Mouse (Mus musculus): Measurements from ENCODE around the gene Tnnc1.

Tnnc1 gene

DNA sequence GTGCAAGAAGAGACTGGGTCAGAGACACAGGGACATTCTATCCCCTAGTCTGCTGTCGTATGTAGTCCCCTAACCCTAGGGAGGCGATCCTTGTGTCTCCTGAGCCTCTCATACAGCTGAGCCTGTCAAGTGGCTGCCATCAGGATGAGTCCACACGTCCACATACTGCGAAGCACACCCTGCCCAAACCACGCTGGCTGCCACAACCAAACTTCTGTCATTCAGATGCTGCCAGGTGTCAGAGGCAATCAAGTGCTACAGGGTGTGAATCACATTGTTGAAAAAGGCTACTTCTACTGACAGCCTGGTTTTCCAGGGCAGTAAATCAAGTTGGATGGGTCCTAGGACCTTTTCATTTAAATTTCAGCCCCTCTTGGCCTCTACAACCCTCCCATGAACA lies 30.4 kb upstream of the Tnnc1 start:
- ChIA-PET POLR2A (interaction anchor here in 1 of 4 experiments (0.6 kb wide), 1 partner anchor 158 kb away, joined by 3 read pairs; no protein-coding TSS in a partner anchor), CTCF (no interaction called here)

DNA sequence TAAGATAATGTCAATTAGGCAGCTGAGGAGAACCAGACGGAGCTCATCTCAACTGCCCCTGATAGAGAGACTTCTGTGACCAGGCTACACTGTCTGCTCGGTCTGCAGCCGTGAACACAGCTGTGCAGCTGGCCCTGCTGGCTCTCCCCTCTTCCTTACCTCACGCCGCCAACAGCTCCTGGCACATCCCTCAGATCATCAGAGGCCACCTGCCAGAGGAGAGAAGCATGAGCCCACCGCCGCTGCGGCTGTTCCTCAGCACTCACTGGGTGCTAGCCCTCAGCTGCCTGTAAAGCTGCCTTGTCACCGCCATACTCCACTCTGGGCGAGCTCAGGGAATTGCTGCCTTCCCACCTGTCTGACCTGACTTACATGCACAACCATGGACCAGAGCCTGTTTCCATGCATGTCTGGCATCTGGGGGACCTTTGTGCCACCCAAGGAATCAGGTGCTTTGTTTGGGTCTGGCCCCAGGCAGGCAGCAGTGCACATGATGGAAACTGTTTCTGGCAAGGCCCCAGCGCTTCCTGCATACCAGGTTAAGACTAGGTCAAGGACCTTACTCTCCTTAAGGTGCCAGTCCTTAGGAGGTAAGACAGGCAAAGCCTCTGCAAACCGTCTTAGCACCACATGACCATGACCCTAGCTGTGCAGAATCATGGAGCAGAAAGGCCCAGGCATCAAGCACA lies 28.3 kb upstream of the Tnnc1 start:
- ChIA-PET POLR2A (interaction anchor here in 2 of 4 experiments (0.6 to 2.0 kb wide), 10 partner anchors 9 to 43 kb away, joined by 3 to 7 read pairs (median 4); partner anchors contain the start of gene Stab1 (in 1 of the 2)), CTCF (interaction anchor here in 1 of 4 experiments (0.9 kb wide), 1 partner anchor 9 kb away, joined by 3 read pairs; no protein-coding TSS in a partner anchor)

DNA sequence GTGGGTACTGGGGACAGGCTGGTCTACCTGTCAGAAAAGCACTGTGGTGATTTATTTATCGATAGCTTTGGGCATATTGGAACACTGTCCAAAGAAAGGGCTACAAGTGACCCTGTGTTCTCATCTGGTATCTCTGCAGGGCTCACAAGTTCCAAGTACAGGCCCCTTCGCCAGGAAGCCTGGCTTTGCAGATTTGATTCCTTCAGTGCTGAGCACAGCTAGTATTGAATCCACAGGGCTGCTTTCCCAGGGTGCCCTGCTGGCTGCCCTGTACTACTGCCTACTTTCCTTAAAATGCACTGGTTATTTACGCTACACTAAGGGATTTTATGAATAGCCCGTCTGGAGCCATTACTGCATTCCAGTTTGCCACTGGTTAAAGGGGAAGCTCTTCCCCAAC lies 26.6 kb upstream of the Tnnc1 start:
- ChIA-PET POLR2A (interaction anchor here (1.0 to 2.5 kb wide), 8 partner anchors 9 to 144 kb away, joined by 3 to 8 read pairs (median 4); no protein-coding TSS in a partner anchor), CTCF (interaction anchor here in 1 of 4 experiments (1.2 kb wide), 1 partner anchor 291 kb away, joined by 3 read pairs; no protein-coding TSS in a partner anchor)

DNA sequence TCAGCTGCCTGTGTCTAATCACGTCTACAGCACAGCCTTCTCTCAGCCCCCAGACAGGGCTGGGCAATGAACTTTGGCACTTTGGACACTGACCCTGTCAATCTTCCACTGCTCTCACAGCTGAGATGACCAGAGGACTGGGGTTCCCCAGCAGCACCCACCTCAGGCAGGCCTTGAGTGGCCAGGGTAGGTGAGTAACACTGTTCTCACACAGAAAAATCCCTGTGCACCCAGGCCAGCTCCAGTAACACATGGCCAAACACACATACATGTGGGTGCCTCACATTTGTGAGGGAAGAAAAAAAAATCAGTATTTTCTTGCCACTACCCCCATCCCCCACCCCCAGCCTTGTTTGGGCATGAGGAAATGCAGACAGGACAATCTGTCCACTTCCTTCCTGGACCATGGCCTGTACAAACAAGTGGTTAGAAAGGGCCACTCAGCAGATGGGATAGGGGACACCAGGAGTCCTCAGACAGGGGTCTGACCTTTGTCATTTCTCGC lies 25.3 kb upstream of the Tnnc1 start:
- CTCF ChIA-PET, result no interaction called here

DNA sequence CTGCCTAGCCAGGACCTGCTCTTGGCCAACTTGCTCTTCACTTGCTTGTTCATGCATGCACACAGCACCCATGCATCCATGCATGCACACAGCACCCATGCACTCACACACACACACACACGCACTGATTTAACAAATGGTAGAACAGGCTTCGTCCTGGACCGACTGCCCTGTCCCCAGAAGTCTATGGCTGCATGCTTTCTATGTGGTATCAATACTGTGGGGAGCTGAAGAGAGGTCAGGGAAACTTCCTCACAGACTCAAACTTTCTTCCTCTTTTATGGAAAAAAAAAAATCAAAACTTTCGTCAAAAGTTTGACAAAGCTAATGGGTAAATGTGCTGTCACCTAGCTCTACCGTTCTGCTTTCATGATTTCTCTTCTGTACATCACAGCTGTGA lies 24.6 kb upstream of the Tnnc1 start:
- ChIA-PET POLR2A (interaction anchor here in 1 of 4 experiments (1.1 to 2.6 kb wide), 3 partner anchors 10 to 15 kb away, joined by 3 to 14 read pairs (median 8); partner anchors contain the start of gene Stab1), CTCF (interaction anchor here in 2 of 4 experiments (0.7 to 1.0 kb wide), 2 partner anchors 15 to 355 kb away, joined by 4 to 5 read pairs; no protein-coding TSS in a partner anchor)

More for the DNA sequence above, 25.3 kb upstream of the Tnnc1 start:
- POLR2A ChIA-PET, result interaction anchor here in 3 of 4 experiments (1.0 to 2.6 kb wide), 8 partner anchors 9 to 22 kb away, joined by 3 to 14 read pairs (median 4); partner anchors contain the start of gene Stab1 (in 1 of the 3)

DNA sequence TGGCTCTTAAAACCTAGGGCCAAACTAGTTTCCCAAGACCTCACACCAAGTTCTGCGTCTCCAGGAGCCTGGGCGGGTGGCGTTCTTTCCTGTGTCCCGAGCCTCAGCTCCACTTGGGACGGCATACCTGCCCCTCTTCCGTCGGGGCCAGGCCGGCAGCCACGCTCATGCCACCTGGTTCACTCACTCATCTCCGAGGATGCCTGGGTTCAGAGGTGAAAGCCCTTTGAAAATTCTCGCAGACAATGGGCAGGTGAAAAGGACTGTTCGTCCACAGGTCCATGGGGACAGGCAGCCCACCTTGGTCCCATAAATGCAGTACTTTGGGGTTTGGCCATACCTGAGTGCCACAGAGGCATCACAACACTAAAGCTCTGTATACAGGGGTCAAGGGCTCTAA lies 23.9 kb upstream of the Tnnc1 start:
- POLR2A ChIA-PET, result interaction anchor here in 2 of 4 experiments (0.7 to 2.6 kb wide), 8 partner anchors 9 to 46 kb away, joined by 3 to 14 read pairs (median 4); partner anchors contain the start of gene Stab1 (in 1 of the 2)
- CTCF ChIA-PET, result interaction anchor here in 1 of 4 experiments (1.0 kb wide), 1 partner anchor 14 kb away, joined by 4 read pairs; no protein-coding TSS in a partner anchor

DNA sequence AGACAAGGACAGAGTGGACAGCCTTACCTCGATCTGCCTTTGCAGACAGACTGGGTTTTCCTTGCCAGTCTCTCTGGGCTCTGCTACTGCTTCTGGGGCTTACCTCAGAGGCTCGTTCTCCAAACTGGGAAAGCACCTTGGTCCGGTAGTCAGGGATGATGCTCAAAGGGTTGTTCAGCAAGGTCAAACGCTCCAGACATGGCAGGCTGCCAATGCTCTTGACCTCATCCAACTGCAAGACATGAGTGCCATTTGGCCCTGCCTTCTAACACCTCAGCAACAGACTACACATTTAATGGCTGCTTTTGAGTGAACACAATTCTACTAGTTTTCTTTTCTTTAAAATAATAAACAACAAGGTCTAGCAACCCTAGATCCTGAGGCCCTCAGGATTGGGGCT lies 21.5 kb upstream of the Tnnc1 start:
- ChIA-PET CTCF (no interaction called here), POLR2A (no interaction called here)

DNA sequence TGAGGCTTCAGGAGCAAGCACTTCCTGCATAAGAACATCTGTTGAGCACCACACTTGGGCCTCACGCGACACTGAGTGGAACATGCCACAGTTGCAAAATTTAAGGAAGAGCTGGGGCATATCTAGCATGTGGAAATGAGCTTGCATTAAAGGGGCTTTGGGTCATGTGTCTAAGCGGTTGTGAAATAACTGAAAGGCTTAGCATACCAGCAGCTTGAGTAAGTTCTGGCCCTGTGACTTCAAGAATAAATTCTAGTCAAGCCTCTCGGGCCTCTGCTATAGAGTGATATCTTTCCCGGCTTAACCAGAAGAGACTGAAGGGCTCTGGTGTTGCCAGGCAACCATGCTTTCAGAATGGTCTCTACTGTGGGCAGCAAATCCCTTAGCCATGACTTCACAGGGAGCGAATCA lies 19.3 kb upstream of the Tnnc1 start:
- POLR2A ChIA-PET, result interaction anchor here in 2 of 4 experiments (0.6 to 1.2 kb wide), 4 partner anchors 9 to 48 kb away, joined by 3 read pairs; no protein-coding TSS in a partner anchor
- CTCF ChIA-PET, result interaction anchor here in 1 of 4 experiments (1.1 kb wide), 1 partner anchor 83 kb away, joined by 3 read pairs; no protein-coding TSS in a partner anchor

DNA sequence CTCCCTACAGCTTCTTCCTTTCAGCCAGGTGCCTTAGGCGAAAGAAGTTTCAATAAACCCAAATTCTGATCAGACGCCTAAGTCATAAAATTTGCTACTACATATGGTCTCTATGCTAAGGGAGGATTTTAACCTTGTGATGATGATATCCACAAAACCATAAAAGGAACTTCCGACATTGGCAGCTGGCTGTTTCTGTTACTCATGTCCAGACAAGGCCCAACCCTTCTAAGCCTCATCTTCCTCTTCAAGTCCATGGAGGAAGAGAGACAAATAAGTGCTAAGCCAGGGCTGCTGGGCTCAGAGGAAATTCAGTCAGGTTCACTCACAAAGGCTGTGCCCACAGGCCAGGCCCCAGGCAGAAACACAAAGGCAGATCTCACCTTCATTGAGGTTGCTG lies 18.8 kb upstream of the Tnnc1 start:
- POLR2A ChIA-PET, result interaction anchor here in 2 of 4 experiments (0.8 to 8.0 kb wide), 5 partner anchors 9 to 49 kb away, joined by 3 to 50 read pairs (median 3); no protein-coding TSS in a partner anchor

DNA sequence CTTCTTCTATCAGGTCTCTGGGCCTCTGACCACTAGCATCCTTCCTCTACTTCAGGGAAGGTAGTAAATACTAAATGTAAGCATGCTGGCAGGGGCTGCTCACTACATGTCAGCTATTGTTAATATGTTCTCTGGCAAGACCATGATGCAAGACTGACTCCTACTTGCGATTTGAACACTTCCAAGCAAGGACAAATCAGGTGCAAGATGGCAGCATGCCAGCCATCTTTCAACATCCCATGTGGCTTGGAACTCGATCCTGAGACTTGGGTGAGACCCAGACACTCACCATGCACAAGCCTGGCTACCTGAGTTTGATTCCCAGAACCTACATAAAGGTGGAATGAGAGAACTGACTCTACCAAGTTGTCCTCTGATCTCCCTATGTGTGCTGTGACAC lies 16.2 kb upstream of the Tnnc1 start:
- POLR2A ChIA-PET, result interaction anchor here in 2 of 4 experiments (1.1 to 8.0 kb wide), 4 partner anchors 10 to 15 kb away, joined by 3 to 50 read pairs (median 5); no protein-coding TSS in a partner anchor

More for the DNA sequence above, 18.8 kb upstream of the Tnnc1 start:
- CTCF ChIA-PET, result interaction anchor here in 1 of 4 experiments (1.1 kb wide), 1 partner anchor 83 kb away, joined by 3 read pairs; no protein-coding TSS in a partner anchor

DNA sequence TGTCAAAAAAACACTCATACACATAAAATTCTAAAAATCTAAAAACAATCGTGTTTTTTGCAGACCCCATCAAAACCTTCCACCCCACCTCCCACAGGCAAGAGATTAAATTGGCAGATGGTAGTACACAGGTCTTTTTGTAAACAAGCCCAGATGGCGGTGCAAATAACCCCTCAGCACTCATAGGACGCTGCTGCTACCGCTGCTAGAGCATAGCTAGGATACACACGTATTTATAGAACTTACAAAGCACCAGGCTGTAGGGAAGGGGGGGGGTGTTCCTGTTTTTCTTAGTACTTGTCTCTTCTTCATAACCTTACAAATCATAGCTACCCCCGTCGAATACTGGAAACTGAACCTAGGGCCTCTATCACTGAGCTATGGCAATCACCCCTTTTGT lies 14.3 kb upstream of the Tnnc1 start:
- POLR2A ChIA-PET, result interaction anchor here in 3 of 4 experiments (0.5 to 8.0 kb wide), 12 partner anchors 8 to 174 kb away, joined by 3 to 50 read pairs (median 4); no protein-coding TSS in a partner anchor
- CTCF ChIA-PET, result interaction anchor here in 2 of 4 experiments (0.7 to 1.2 kb wide), 2 partner anchors 65 to 131 kb away, joined by 3 read pairs; partner anchors contain the start of gene Smim4 (in 1 of the 2)

More for the DNA sequence above, 16.2 kb upstream of the Tnnc1 start:
- CTCF ChIA-PET, result interaction anchor here in 1 of 4 experiments (0.6 kb wide), 1 partner anchor 19 kb away, joined by 3 read pairs; no protein-coding TSS in a partner anchor

DNA sequence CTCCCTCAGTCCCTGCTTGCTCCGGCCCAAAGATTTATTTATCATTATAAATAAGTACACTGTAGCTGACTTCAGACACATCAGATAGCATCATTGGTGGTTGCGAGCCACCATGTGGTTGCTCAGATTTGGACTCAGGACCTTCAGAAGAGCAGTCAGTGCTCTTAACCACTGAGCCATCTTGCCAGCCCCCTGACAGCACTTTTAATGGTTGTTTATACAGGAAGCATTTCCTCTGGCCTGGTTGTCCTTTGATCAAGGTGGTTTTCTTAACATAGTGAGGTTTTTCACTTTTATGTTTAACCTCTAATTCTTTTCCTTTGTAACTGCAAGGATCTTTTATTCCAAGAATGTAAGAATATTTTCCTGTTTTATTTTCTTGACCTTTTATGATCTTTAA lies 13.7 kb upstream of the Tnnc1 start:
- ChIA-PET POLR2A (interaction anchor here in 3 of 4 experiments (0.6 to 8.0 kb wide), 8 partner anchors 10 to 41 kb away, joined by 3 to 50 read pairs (median 3); no protein-coding TSS in a partner anchor), CTCF (no interaction called here)

DNA sequence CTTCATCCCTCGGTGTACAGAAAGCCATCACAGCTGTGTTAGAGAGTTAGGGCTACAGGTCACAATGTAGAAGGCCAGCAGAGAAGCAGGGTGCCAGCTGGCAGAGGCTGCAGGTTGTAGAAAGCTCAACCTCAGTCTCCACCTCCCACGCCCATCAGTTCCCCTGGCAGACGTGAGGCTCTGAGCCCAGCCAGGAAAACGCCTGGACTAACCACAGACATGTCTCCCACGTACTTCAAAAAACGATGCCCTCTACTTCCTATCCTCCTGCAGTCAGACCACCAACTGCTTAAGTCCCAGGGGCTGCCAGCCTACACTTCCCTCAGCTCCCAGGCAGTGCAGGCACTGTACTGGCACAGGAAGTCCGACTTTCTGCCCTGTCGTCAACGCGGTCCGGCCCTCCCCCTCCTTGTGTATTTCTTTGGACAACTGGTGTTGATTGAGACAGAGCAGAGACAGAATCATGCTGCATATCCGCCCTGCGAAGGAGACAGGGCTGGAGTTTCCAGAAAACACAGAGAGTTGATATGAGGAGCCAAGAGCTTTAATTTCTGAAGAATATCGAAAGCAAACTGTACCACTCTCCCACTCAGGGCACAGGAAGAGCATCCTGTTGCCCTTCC lies 13.1 kb upstream of the Tnnc1 start:
- ChIA-PET POLR2A (interaction anchor here in 2 of 4 experiments (1.5 to 8.0 kb wide), 6 partner anchors 10 to 25 kb away, joined by 4 to 50 read pairs (median 6); no protein-coding TSS in a partner anchor), CTCF (interaction anchor here in 2 of 4 experiments (1.3 to 1.4 kb wide), 2 partner anchors 10 to 35 kb away, joined by 3 read pairs; no protein-coding TSS in a partner anchor)

DNA sequence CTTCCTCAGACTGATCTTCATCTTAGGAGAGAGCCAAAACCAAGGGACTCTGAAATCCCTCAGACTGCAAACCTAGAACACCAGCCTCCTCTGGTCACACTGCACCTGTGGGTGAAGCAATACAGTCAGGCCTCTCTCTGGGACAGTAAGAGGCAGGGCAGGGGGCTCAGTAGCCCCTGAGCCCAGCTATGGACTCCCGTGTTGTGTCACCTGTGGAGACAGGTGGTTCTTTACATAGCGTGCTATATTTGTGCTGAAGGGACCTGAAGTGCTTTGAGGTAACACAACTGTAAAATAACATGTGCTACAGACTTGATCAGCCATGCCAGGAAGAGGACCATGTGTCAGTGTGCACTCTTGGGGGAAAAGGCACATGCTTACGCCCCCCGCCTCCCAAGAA lies 12.6 kb upstream of the Tnnc1 start:
- CTCF ChIA-PET, result interaction anchor here in 3 of 4 experiments (0.5 to 1.4 kb wide), 6 partner anchors 9 to 67 kb away, joined by 3 to 7 read pairs (median 3); partner anchors contain the start of gene Smim4 (in 1 of the 3)
- POLR2A ChIA-PET, result interaction anchor here in 2 of 4 experiments (0.6 to 8.0 kb wide), 7 partner anchors 9 to 180 kb away, joined by 3 to 50 read pairs (median 5); no protein-coding TSS in a partner anchor

DNA sequence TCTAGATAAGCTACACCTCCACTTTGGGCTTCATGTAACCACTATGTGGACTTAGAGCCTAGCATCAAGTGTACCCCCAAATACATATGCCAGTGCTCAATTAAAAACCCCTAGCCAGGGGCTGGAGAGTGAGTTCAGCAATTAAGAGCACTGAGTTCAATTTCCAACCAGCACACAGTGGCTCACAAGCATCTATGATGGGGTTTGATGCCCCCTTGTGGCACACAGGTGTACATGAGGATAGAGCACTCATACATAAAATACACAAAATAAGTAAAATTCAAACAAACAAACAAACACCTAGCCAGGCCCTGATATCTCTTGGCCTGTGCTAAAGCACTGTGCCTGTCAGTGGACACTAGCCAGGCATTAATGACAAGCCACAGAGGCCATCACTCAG lies 12.1 kb upstream of the Tnnc1 start:
- ChIA-PET CTCF (interaction anchor here in 3 of 4 experiments (0.5 to 1.4 kb wide), 10 partner anchors 9 to 623 kb away, joined by 3 to 7 read pairs (median 3); partner anchors contain the start of gene Smim4 (in 1 of the 3)), POLR2A (interaction anchor here in 2 of 4 experiments (0.6 to 8.0 kb wide), 9 partner anchors 9 to 180 kb away, joined by 3 to 50 read pairs (median 5); no protein-coding TSS in a partner anchor)

DNA sequence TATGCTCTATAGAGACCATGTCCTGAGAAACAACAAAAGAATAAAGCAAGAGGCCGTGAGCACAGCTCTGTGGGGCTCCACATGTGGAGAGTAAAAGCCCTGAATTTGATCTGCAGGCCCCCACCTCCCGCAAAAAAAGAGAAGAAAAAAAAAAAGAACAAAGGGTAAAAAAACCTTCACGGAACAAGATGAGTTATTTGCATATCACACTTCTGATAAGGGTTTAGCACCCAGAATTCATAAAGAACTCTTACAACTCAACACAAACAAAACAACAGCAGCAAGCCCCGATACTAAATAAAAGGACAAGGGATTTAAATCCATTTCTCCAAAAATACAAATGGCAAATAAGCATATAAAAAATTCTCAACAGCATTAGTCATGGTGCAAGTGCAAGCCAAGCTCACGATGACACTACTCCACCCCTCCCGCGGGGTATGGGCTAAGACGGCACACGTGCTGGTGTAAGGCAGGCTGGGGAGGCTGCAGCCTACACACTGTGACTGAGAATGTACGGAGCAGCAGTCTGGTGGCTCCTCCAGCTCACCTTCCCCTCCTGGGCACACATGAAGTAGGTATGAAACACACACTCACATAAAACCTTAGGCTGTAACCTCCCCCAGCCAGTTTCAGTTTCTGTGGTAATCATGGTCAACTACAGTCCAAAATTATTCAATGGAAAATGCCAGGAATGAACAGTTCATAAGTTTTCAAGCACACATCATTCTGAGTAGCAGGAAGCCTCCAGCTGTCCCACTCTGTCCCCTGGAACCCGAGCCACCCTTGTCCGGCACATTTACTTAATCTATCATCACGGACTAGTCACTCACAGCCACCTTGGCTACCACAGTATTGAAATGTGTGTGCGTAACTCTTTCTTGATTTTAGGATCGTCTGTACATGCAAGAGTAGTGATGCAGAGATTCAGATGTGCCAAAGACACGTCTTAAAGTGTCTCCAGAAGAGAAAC lies 10.3 kb upstream of the Tnnc1 start:
- POLR2A ChIA-PET, result interaction anchor here in 3 of 4 experiments (0.6 to 8.0 kb wide), 14 partner anchors 8 to 814 kb away, joined by 3 to 50 read pairs (median 4); partner anchors contain the start of gene Tnnc1 (in 1 of the 3)
- CTCF ChIA-PET, result interaction anchor here in 1 of 4 experiments (0.5 to 1.3 kb wide), 2 partner anchors 14 to 798 kb away, joined by 3 to 4 read pairs; no protein-coding TSS in a partner anchor

DNA sequence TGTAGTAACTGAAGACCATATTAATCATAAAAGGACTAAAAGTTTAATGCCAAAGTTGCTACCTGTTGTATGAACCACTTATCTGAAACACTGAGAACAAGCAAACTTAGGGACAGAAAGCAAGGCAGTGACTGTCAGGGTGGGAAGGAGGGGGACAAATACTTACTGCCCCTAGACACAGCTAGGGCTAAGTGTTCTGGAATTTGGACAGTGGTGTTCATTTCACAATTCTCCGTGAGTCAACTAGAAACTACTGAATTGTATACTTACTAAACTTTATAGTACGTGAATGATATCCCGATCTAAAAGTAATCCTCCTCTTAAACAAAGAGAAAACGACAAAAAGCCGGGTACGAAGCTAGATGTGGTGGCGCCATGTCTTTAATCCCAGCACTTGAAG lies 8.5 kb upstream of the Tnnc1 start:
- CTCF ChIA-PET, result no interaction called here
- POLR2A ChIA-PET, result interaction anchor here in 1 of 4 experiments (1.7 kb wide), 1 partner anchor 40 kb away, joined by 4 read pairs; no protein-coding TSS in a partner anchor
